ENCODE assay signal across 7 mouse cellular contexts in the genomic region with DNA sequence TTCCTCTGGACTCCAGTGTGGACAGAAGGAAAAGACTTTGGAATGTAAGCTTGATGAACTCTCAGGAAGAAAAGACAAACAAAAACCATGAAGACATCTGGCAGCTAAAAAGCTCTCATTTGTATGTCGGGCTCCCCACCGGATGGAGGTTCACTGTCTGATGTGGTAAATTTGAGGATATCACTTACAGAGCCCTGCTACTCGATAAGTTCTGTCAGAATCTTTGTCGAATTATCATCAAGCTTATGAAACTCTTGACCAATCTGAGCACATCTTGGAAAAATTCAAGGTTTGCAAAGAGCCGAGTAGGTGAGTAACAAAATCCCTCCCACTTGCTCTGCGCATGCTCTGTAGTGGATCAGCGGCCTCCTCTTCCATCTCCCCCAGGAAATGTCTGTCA. TPM values are rescaled to one million over a fixed set of nuclear protein-coding genes. Genes with fewer than 3 reads are reported as not detected.
"Had no signal": no experiment of that assay in that cellular context is flagged by ENCODE, and none has a peak within 500 bp of the region (broad histone marks: within the 10 kb centered on the region; RNA-seq: fewer than 3 reads in every experiment).

No protein-coding gene starts in this region.

- DNase-seq: kidney, adult 18-20 months; kidney, postnatal 25 days; left cerebral cortex, postnatal 4 days; lung, adult 18-20 months; right cerebral cortex, adult 18-20 months; right cerebral cortex, postnatal 25 days had no signal

RNA-seq across cellular contexts. Expression of a gene that starts 40.5 kb away (rescaled TPM):
- total RNA-seq: megakaryocyte-erythroid progenitor cell, adult 5-6 weeks had no signal
